Mouse (Mus musculus) frontal cortex, postnatal 10 days (tissue): Measurements from ENCODE around the gene Pla2g1b.
A peak's percentile ranks its signal among the peaks of the same experiment; 100 is the strongest.
"Not testable (repeated sequence)": the region's sequence is repeated elsewhere in the genome, so short reads cannot be mapped to it uniquely, and the experiment has no call there.

ENCODE experiments used
- DNase-seq, 2 experiments: peaks; one replicate each; pipeline ENCODE4 v3.0.0; 2022; ENCODE audit warnings: low spot score in 2 of 2, mixed read lengths in 1 of 2

Gene Pla2g1b

DNA sequence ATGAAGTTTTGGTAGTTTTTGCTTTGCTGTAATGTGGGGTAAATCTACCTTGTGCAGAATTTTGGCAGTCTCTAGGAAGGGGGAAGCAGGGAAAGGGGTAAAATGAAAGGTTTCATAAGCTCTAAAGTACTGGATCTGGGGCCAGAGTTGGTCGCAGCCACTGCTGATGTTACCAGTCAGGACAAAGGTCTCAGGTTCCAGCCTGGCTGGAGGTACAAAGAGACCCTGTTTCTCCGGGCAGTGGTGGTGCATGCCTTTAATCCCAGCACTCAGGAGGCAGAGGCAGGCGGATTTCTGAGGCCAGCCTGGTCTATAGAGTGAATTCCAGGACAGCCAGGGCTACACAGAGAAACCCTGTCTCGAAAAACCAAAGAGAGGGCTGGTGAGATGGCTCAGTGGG lies 39.6 kb downstream of the Pla2g1b start:
- not testable (repeated sequence) for DNase-seq

DNA sequence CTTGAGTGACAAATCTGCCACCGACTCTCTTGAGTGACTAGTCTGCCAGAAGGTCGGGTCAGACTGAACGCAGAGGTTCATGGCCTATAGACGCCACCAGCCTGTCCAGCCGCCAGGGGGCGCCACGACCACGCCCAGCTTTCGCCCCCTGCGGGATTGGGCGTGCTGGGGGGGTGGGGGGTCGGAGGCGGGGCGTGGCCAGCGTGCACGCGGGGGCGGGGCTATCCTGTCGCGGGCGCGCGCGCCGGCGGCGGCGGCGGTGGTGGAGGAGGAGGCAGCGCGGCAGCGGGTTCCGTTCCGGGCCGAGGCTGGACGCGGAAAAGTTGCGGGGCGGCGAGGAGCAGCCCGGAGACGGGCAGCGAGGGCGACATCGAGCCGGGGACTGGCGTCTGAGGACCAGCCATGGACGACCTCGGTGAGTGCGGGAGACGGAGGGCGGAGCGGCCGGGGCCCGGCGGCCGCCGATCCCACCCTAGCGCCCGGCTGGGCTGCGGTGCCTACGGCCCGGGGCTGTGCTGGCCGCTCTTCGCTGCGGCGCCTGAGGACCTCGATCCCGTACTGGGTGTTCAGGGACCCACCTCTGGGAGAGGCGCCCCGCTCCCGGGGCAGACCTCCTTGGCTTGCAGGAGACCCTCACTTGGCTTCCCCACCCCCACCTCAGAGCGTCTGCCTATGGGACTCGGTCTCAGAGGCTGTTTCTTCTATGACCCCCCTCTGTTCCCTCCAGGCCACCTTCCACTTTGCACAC lies 40.6 kb downstream of the Pla2g1b start, which contains the start of gene Pxn:
Pxn (plus strand) TSS at position 223 of the 748 bp plus-strand sequence.
- DNase-seq = peak; percentile 63 to 86

DNA sequence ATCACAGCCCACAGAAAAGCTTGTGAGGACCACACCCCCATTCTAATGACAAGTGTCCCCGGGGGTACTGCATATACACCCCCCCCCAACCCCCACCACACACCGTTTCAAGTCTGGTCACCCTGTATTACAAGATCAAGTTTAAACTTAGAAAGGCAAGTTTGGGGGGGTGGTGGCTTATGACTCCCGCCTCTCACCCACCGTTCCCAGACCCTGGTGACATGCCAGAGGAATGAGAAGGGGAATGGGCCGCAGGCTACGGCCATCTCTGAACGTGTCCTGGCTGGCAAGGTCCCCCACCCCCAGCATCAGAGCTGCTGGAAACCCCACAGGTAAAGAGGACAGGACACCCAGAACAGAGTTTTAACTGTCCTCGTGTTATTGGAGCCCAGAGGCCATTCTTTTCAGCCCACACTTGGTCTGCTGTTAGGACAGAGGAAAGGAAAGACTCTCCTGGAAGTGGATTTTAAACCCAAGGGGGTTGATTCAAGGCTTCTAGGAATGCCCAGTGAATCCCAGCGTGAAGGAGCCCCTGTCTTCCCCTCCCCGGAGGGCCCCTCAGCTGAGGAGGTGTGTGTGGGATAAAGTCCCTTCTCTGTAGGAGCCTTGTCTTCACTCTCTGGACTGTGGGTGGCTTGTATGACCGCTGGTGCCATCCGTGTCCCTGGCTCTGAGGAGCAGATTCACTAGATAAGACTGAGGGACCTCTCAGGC lies 41.4 kb downstream of the Pla2g1b start:
- no peak for DNase-seq

DNA sequence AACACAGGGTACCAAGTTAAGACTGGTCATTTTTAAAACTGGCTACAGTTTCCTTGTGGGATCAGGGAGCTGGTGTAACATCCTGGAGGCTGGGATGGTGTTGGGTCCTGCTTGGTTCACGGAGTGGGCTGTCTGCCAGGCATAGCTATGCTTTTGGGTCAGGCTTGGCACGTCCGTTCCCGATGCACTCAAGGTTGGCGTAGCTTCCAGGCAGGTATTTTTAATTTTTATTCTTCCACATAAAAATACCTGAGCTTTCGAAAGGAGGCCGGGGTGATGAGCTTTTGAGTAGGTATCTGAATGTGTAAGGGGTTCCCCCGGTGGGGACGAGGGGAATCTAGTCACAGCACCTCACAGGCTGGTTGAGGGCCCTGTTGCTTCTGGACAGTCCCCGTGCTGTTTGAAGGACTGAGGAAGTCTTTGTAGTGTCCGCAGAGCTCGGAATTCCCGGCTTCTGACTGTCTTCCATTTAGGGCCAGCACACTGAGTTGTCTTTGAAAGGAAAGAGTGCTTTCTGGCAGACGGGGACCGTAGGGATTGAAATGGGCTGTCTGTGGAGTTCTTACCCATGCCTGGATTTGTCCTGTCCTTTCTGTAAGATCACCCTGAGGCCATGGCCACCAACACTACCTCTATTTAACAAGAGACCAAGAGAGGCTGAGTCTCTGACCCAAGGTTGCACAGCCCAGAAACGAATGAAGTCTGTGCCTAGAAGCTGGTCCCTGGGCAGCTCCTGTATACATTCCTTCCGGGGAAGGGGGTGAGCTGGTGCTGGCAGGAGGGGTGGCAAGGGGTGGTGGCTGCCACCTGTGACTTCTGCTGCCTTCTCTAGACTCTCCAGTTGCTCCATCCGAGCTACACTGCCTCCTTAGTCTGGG lies 42.2 kb downstream of the Pla2g1b start:
- DNase-seq = no peak

DNA sequence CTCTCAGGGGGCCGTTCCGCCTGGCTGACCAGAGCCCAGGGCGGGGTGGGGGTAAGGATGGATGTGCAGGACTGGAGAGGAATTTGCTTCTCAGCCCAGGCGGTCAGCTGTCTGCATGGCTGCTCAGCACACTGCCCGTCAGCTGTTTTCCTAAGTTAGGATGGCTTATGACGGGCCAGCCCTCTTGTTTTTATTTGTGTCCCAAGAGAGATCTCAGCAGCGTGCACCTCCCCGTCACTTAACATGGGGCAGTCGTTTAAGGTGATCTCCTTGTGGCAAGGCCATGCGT lies 42.7 kb downstream of the Pla2g1b start:
- no peak for DNase-seq

DNA sequence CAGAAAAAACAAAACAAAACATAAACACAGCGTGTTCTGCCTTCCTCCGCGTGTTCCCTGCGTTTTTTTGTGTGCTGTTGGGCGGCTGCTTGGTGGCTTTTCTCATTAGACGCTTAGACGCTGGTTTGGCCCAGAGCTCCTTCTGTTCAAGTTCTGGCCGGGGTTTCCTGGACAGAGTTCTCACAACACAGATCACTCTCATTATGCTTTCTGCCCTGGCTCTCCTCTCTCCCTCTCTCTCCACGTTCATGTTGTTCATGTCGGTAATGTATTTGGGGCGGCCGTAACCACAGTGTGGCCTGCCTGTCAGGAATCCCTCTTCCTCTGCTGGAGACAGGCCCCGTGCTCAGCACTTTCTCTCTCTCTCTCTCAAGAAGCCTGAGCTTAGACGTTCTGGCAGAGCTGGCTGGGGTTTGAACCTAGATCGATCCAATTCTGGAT lies 43.3 kb downstream of the Pla2g1b start:
- no peak for DNase-seq

DNA sequence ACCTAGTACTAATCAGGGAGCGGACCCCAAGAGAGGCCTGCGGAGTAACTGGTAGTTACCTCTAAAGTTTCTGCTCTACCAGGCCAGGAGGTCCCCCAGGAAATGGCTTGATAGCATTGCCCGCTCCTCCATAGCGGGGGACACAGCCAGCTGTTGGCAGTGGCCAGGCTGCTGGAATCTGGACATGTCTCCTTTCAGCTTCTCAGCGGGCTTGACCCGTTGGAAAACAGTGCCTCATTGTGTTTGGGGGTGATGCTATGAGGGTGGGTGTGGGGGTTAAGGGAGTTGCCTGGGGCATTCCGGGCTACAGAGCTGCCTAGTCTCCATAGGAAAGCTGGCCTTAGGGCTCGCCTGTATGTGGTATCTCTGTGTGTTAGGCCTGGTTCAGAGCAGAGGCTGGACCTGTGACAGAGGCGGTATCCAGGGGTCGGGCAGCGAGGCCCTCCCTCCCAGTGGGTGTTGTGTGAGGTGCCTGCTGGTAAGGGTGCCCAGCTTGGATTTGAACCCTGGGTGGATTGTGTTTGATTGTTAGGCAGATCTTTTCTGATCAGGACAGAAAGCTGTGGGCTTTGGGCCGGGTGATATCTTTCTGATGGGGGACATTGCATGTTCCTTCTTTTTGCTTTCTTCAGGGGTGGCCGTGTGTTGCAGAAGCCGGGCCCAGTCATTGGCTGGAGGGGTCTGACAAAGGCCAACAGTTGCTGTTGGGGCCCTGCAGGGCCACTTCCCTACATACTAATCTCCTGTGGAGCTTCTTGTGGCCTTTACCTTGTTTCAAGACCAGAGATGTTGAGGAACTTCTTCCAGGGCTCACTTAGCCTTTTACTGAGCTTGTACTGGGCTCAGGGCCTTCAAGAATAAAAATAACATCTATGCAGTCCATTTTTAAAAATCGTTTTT lies 44.0 kb downstream of the Pla2g1b start:
- DNase-seq = no peak

DNA sequence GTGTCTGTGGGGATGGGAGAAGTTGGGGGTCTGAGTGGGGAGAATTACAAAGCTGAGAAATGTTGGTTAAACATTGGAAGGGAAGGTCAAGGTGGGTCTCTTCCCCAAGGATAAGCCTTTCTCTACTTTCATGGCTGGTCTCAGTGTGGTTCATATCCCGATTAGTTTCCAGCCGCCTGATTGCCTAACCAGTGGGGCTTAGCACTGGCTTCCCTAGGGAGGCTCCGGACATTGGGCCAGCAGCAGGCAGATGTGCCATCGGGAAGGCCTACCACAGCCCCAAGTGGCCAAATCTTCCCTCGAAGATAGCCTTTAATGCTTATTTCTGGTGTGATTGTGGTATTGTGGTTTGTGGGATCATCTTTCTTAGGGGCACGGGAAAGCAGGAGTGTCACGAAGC lies 46.3 kb downstream of the Pla2g1b start:
- DNase-seq = no peak

DNA sequence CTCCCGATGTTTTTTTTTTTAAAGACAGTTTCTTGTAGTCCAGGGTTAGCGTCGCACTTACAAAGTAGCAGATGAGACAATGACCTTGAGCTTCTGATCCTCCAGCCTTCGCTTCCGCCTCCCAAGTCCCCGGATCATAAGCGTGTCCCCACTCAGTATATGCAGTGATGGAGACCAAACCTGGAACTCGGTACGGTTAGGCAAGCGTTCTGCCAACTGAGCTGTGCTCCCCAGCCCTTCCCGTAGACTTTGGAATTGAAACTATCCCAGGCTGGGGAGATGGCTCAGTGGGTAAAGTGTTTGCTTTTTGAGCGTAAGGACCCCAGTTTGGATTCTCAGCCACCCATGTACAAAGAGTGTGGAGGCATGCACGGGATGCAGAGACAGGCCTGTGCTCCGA lies 47.2 kb downstream of the Pla2g1b start:
- DNase-seq = no peak

DNA sequence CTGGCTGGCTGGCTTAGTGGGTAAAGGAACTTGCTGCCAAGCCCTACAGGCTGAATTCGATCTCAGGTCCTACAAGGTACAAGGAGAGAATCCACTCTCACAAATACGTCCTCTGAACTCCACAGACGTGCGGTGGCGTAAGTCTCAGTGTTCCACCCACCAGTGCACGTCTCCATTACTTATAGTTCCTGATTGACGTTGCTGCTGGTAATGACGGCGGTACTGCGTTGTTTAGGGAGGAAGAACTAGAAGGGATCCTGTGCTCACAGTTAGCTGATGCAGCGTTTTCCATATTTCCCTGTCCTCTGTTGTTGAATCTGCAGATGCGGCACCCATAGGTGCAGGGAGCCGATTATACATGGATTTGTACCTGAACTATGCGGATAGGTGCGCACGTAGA lies 47.7 kb downstream of the Pla2g1b start:
- no peak for DNase-seq

DNA sequence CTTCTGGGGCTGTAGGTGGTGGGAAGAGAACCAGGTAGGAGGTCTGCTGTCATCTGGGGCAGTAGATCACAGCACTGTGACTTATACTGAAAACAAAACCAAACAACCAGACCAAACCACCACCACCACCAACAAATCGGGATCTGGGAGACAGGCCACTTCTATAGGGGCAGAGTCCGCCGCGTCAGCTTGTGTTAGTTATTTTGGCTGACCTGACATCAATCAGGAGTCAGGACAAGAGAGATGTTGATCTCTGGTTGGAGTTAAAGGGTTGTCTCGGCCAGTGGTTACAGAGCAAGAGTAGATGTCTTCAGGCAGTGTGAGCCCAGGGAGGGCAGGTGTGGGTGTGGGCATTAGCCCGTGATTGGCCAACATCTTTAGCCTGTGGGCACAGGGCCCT lies 48.3 kb downstream of the Pla2g1b start:
- DNase-seq = no peak

DNA sequence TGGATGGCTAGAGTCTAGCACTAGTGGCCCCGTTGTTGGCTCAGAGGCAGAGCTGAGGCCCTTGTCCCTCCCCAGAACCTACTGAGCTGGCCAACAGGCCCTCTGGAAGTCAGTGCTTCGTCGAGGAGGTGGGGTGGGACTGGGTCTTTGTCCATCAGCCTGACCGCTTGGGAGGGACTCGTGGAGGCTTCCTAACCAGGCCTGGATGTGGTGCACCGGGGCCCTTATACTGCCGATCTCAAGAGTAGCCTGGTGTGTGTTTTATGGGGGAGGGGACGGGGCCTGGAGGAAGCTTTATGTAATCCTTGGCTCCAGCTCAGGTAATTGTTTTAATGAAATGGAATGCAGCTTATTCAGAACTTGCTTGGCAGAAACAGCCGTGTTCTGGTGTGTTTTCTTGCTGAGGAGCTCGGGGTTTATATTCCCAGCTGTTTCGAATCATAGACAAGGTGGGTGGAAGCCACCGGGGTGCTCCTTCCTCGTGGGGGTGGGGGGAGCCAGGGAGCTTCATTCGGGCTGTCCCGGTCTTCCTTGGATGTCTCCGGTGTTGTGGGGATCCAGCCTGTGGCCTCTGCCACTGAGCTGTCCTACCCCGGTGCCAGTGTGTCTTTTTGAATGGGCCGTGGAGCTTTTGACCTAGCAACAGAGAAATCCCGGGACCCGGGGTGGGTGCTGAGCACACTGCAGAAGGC lies 49.0 kb downstream of the Pla2g1b start:
- no peak for DNase-seq

DNA sequence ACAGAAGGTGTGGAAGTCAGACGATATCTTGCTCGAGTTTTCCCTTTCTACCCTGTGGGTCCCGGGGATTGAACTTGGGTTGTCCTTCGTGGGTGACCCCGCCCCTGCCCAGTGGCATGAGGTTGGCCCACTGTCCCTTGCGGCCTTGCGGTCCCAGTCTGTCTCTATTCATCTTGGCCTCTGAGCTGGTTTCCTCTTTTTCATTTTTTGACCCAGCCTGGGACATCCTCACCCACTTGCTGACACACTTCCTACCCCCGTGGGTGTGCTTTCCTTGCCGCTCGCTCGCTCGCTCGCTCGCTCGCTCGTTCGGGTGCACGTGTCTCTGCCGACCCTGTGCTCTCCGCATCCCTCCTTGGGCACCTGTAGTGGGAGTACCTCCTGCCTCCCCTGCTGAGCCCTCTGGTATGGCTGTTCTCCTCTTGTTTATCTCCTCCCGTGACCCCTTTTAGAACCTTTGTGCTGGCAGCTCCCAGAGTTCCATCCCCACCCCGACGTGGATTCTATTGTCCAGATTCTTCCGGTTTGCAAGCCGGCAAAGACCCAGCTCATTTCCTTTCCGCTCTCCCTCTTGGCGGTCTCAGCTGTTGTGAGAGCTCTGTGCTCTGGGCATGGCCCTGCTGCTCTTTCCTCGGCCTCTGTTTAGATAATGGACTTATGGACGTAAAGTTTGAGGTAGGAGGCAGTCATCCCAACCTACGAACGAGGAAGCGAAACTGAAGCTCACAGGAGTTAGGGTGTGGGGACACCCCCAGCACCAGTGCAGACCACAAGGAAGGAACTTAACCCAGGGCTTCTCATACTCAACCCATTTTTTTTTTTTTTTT lies 50.2 kb downstream of the Pla2g1b start:
- DNase-seq = no peak

DNA sequence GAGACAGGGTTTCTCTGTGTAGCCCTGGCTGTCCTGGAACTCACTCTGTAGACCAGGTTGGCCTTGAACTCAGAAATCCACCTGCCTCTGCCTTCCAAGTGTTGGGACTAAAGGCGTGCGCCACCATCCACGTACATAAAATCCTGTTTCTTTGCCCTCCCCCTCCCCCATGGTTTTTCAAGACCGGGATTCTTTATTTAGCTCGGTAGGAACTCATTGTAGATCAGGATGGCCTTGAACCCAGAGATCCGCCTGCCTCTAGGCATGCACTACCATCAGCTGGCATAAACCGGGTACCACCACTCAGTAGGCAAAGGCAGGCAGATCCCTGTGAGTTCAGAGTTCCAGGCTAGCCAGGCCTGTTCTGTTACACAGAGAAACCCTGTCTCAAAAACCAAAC lies 50.8 kb downstream of the Pla2g1b start:
- DNase-seq = no peak

DNA sequence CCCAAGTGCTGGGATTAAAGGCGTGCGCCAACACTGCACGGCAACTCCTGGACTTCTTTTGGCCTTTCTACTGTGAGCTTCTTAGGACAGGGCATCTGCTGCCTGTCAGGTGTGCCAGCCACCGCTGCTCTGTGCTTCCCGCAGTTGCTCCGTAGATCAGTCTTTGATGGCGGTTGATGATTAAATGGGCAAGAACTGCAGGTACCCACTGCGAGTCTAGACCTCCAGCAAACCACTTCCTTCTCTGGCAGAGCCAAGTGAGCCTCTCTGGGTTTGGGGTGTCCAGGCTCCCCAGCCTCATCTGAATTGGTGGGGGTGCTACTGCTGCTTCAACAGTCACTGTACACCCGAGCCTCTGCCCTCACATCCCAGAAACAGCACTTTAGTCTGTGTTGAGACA lies 51.4 kb downstream of the Pla2g1b start:
- DNase-seq = no peak

DNA sequence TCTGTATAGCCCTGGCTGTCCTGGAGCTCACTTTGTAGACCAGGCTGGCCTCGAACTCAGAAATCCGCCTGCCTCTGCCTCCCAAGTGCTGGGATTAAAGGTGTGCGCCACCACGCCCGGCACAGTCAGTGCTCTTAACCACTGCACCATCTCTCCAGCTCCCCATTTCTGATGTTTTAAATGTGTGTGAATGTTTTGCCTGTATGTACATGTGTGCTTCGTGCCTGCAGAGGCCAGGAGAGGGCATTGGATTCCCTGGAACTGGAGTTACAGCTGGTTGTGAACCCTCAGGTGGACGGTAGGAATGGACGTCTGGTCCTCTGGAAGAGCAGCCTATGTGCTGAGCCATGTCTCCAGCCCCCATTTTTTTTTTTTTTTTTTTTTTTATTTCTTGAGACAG lies 52.2 kb downstream of the Pla2g1b start:
- not testable (repeated sequence) for DNase-seq

DNA sequence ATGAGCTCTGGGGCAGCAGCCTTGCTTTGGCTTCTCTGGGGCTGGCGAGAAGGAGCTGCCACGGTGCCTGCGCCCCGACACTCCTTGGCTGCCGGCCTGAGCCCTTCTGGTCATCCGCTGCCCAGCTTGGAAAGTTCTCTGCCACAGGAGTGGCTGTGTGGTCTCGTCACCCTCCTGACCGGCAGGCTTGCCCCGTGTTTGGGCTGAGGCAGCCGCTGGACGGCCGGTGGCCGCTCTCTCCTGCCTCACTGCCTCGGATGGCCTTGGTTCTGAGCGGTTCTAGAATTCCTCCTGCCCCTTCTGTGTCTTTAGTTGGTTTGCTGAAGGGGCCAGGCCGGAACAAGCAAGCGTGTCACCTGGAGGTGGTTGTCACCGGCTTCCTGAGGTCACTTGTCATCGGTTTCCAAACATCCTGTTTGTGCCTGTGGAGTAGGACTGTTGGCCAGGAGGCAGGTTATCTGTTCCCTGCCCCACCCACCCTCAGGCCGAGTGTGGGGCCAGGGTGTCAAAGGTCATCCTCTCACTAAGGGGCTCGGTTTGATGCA lies 54.3 kb downstream of the Pla2g1b start:
- no peak for DNase-seq

DNA sequence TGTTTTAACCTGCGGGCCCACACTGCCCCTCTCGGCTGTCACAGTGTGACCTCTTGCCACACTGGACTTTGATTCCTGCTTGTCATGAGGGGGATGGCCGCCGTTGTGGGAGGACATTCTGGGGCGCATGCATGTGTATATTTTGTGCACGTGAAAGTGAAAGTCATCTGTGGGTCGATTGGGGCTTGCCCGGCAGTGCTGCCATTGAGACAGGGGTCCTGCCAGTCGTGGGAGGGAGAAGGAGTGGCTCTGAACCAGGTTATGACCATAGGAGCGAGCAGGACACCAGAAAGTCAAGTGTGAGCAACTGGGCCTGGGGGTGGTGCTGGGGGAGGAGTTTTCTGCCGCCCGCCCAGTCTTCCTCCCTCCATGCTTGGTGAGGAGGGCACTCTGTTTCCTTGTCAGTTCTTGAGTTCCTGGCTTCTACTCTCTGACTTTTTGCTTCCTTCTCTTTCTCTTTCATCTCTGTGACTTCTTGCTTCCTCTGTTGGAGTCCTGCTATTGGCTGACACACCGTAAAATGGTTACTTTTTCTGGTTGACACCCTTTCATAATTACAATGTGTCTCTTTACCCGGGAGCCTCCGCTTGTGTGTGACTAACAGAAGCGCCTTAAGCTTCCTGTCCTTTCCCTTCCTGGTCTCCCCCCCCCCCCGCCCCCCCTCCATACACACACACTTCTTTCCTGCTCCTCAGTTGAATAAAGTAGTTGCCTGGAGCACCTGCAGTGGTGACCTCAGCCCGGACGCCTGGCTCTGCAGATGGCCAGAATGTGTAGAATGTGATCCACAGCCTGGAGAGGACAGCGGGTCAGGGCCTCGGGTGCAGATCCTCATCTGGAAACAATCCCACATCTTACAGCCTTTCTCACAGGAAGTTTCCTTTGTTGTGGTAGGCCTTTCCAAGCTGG lies 55.7 kb downstream of the Pla2g1b start:
- no peak for DNase-seq

DNA sequence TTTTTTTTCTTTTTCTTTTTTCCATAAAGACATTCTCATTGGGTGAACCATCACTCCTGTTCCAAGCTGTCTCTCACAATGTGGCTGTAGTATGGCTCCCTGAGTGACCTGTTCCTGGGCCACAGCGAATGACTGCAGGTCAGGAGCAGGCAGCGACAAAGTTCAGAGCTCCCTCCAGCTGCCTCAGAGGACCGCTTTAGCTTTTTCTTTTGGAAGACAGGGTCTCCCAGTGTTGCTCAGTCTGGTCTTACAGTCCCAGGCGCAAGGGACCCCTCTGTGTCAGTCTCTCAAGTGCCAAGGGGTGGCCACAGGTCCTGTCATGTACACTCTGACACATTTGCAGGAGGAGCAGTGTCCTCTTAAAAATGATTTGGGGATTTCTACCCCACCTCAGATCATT lies 56.5 kb downstream of the Pla2g1b start:
- no peak for DNase-seq
